Mouse (Mus musculus) neural tube, embryonic 10.5 days (tissue): ENCODE data around the gene Haus3.

Experiments used
- DNase-seq: peaks from one replicate; pipeline ENCODE4 v3.0.0-alpha.2; 2017; ENCODE audit warnings: low spot score; ENCODE audit errors: extremely low spot score

Gene Haus3

DNA sequence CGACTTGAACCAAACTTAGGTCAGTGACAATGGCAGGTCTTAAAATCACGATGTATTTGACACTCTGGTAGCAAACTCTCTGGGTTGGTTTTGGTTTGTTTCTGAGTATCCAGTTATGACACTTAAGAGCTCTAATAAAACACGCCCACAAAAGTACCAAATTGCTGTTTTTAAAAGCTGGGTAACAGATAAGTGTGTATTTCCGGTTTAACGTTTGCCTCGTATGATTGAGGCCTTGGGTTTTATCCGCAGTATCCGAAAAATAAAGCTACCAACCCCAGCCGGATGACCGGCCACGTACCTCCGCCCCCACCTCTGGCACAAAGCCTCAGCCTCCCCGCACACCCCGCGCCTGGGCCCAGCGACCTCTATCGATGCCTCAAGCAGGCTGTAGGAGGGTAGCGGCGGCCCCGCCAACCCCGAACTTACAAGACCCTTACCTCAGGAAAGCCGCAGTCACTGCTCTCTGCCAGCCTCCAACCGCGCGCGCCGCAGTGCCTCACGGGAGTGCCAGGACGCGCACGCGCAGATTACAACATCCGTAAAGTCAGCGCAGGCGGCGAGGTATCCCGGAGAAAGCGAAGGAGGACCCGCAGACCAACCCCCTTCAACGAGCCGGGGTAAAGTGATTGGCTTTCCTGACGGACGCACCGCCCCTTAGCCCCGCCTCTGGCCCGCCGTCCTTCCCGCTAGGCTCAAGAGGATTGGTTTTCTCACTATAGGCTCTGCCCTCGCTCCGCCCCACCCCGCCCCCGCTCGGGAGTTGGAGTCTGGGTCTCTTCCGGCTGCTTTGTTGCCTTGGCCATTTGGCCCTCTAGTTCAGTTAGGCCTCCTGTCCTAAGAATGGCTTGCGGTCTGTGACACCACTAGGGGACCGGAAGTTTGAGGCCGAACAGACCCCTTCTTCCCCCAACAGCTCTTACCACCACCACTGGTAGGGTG is at the start of gene Haus3, which contains the start of gene Poln:
Haus3 (minus strand) TSS at position 578 of the 942 bp plus-strand sequence.
Poln (minus strand) TSS at position 499 of the 942 bp plus-strand sequence.
- peak; percentile 96 for DNase-seq

DNA sequence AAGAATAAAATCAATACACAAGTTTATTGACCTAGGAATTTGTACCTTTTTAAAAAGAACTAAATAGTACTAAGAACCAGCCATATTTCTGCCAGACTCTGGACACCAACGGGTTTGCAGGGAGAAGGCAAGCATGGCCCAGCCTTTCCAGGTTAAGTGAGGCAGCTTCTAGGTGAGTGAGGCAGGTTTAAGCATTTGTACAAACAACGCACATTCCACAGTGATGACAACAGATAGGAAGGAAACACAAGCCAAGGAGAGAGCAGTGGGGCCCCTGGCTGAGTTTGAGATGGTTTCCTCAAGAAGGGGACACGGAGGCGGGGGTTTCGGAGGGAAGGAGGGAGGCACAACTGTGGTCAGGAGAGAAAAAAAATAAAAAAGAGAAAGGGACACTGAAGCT is 49.3 kb upstream of the Haus3 start:
- no peak for DNase-seq

GRCm38 (mm10) chr5:34217756-34218155 is 48.4 kb upstream of the Haus3 start:
- DNase-seq, result no peak

- DNase-seq, result no peak
These were observed 46.7 kb upstream of the Haus3 start for GRCm38 (mm10) chr5:34216025-34216424.

DNA sequence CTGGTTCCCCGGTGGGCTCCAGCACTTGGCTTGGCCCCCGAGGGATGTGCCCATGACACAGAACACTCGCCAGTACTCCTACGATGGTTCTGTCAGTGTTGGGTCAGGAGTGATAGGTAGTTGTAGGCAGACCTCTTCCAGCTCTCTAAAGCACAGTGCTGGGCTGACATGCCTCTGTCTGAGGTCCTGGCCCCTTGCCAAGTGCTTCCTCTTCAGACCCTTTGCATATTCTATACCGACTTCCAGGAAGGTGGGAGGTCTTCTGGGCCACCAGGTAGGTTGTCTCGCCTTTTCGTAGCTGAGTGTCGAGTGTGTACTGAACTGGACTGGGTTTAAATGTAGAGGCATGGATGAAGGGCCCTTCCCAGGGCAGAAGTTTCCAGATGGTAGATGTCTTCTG is 44.3 kb upstream of the Haus3 start:
- no peak for DNase-seq

GRCm38 (mm10) chr5:34210279-34210678 is 41.0 kb upstream of the Haus3 start:
- DNase-seq, result peak; percentile 79

DNA sequence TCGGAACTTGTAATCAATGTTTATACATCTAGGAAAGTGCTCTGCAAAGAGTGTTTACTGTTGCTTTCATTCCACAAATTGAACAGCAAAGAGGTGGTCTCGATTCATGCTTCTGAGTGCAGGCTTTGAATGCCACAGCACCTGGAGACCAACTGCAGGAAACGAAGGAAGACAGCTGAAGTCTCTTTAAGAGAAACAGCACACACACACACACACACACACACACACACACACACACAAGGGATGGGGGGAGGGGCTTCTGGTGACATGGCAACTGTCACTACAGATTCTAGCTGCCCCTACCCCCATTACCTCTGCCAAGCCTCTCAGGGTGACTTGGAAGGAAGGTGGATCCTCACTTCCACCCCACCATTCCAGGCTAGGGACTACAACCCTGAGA is 38.2 kb upstream of the Haus3 start:
- DNase-seq, result no peak

DNA sequence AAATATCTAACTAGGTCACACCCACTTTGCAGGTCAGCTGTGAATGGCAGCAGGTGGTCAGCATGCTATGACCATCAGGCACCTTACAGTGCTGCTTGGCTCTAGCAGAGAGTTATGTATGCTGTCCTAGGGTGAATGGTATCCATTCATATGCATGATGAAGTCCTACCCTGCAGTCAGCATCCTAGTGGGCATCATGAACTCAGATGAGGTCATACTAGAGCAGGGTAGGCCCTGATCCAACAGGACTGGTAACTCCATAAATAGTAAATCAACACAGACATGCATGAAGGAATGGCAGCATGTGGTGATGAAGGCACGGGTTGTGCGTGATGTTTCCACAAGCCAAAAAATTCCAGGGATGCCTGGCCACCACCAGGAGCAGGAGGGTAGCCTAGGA is 36.5 kb upstream of the Haus3 start:
- DNase-seq, result no peak

DNA sequence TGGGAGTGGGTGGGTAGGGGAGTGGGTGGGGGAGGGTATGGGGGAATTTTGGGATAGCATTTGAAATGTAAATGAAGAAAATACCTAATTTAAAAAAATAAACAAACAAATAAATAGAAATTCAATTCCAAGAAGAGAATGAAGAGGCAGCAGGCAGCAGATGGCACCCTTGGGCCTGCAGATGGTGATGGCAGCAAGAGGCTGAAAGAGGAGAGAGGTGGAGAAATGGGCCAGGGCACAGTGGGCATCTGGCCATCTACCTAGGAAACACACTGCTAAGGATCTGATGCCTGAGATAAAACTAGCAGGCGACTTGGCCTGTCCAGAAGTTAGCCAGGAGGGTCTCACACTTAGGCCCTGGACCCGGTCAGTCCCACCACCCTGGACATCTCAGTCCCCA is 35.6 kb upstream of the Haus3 start:
- no peak for DNase-seq

DNA sequence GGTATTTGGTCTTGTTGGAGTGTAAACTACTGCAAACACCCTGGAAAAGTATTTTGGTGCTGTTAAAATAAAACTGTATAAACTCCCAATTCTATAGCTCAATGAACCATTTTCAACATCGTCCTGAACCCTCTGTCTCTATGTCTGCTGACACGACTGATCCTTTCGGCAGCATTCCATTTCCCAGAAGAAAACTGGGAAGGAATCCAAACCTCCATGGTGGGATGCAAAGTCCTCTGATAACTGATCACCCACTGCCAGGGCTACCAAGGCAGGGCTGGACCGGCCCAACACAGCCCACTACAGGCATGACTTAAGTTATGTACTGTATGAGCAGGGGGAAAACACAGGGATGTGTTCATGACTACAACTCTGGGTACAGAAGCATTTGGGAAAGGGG is 32.7 kb upstream of the Haus3 start:
- no peak for DNase-seq

GRCm38 (mm10) chr5:34201396-34201795 is 32.1 kb upstream of the Haus3 start:
- DNase-seq, result no peak

GRCm38 (mm10) chr5:34198615-34199014 is 29.3 kb upstream of the Haus3 start:
- DNase-seq, result no peak

- DNase-seq, result no peak
These were observed 27.9 kb upstream of the Haus3 start for GRCm38 (mm10) chr5:34197243-34197642.

GRCm38 (mm10) chr5:34196423-34196822 is 27.1 kb upstream of the Haus3 start:
- DNase-seq, result no peak

GRCm38 (mm10) chr5:34195786-34196185 is 26.5 kb upstream of the Haus3 start:
- DNase-seq, result no peak

DNA sequence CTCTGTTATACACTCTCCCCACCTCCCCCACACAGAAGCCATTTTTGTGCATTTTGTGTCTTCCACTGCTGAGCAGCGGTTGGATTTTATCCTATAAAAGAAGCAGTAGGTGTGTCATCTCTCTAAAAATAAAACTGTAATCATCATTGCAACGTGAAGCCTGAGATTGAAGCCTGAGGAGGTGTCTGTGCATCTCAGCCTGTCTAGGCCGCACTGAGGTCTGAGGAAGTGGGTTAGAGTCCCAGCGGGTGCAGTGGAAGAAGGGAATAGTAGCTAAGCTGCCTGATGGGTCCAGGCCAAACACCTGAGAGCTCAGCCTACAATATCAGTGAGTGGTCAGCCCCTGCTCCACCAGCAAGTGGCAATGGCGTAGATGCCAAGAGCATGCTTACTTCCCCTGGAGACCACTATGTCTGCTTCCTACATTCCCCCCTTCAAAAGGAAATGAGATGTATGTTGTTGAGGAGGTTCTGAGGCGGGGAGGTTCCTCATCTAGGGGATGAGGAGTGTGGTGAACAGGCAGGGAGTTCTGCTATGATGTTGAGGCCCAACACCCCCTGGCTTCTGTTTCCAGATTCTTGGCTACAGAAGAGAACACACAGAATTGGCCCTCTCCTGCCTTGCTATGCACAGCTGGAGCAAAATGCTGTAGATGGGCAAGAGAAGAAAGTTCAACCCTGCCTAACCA is 25.8 kb upstream of the Haus3 start:
- DNase-seq, result no peak

DNA sequence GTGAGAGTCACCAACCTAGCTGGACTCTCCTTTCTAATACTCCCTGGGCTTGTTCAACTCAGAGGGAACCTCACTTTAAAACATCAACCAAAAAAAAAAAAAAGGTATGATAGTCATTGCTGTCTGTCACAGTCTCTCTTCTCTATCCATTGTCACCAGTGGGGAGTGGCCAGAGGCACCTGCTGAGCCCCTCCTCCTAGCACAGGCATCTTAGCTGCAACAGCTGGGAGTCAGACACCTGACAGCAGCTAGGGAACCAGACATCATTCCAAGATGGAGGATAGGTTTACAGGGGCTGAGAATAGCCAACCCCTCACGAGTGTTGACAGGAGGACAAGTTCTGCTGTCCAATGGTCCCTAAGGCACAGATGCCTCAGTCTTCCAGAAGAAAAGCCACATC is 25.1 kb upstream of the Haus3 start:
- DNase-seq, result no peak

DNA sequence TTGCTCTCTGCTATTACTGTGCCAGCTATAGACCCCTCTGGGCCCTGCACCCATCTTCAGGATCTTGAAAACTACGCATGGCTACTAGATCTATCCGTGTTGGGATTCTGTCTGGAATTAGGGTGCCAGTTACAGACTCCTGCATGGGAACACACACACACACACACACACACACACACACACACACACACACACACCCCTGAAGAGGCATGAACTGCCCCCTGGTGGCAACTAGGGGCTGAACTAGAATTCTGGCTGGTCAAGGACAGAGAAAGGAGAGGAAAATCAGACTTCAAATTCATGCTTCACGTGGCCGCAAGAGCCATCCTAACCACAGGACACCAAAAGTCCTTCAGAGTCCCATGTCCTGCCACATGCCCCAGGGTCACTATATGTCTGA is 22.5 kb upstream of the Haus3 start:
- no peak for DNase-seq

GRCm38 (mm10) chr5:34191021-34191420 is 21.7 kb upstream of the Haus3 start:
- no peak for DNase-seq

- DNase-seq, result no peak
These were observed 20.2 kb upstream of the Haus3 start for GRCm38 (mm10) chr5:34189521-34189920.

DNA sequence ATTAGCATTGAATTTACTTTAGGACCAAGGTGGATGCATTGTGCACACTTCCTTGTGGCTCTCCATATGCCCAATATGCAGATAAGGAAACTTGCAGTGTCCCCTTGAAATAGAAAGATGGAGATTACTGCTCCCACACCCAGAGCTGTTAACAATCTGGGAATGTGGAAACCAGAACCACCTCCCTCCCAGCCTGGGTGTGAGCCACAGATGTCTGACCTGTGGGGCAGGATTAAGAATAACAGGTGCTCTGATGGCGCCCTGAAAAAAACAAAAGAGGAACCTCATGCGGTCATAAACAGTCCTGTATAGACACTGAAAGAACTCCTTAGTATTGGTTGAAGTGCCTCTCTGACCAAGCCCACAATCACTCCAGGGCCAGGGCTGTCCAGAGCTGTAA is 19.5 kb upstream of the Haus3 start:
- DNase-seq, result no peak

- peak; percentile 97 for DNase-seq
These were observed 18.4 kb upstream of the Haus3 start, which contains the start of gene Mxd4 for GRCm38 (mm10) chr5:34187601-34188316. Gene Mxd4 (minus strand): TSS chr5:34187720.
